Mouse (Mus musculus): Measurements from ENCODE around the gene Pfdn6. TPM values are rescaled to one million over a fixed set of nuclear protein-coding genes. Genes with fewer than 3 reads are reported as not detected.

Gene Pfdn6
- 50.2 TPM for polyA plus RNA-seq (2015; fragmentation: Illumina TruSeq; extraction: RNeasy Lipid Tissue Mini Kit (QIAGEN cat#74804); ENCODE audit: insufficient read depth, low replicate concordance)

GRCm38 (mm10) chr17:33940206-33940805 is at the start of gene Pfdn6, which contains the start of gene Wdr46:
Gene Pfdn6, minus strand, starts transcription at chr17:33940343.
Gene Wdr46, plus strand, starts transcription at chr17:33940660.

GRCm38 (mm10) chr17:33955555-33956214 is 15.5 kb upstream of the Pfdn6 start, which contains the start of the genes Vps52 and Rps18:
Gene Vps52, plus strand, starts transcription at chr17:33955812.
Gene Rps18, minus strand, starts transcription at chr17:33956001.

GRCm38 (mm10) chr17:33951021-33951946 is 11.1 kb upstream of the Pfdn6 start, which contains the start of gene B3galt4:
Gene B3galt4, minus strand, starts transcription at chr17:33951488.

GRCm38 (mm10) chr17:33929371-33930279 is 10.5 kb downstream of the Pfdn6 start, which contains the start of gene Rgl2:
Gene Rgl2, plus strand, starts transcription at chr17:33929543.

GRCm38 (mm10) chr17:33915671-33916250 is 24.4 kb downstream of the Pfdn6 start, which contains the start of the genes Tapbp and Zbtb22:
Gene Tapbp, plus strand, starts transcription at chr17:33915899.
Gene Zbtb22, plus strand, starts transcription at chr17:33915904.

GRCm38 (mm10) chr17:33909077-33909868 is 30.9 kb downstream of the Pfdn6 start, which contains the start of gene Daxx:
Gene Daxx, plus strand, starts transcription at chr17:33909414.

GRCm38 (mm10) chr17:33904835-33905234 is 35.3 kb downstream of the Pfdn6 start, which contains the start of gene Platr17:
Gene Platr17, plus strand, starts transcription at chr17:33905135.

GRCm38 (mm10) chr17:33890533-33891059 is 49.5 kb downstream of the Pfdn6 start, which contains the start of gene Kifc1:
Gene Kifc1, minus strand, starts transcription at chr17:33890661.

Other genes with a start within 250 kb of the Pfdn6 start
- 102 TPM for gene March2, start 221.7 kb downstream of the Pfdn6 start, polyA plus RNA-seq (2015; fragmentation: Illumina TruSeq; extraction: RNeasy Lipid Tissue Mini Kit (QIAGEN cat#74804); ENCODE audit: insufficient read depth, low replicate concordance)
- 65.7 TPM for gene Rab11b, start 179.8 kb downstream of the Pfdn6 start, polyA plus RNA-seq (2015; fragmentation: Illumina TruSeq; extraction: RNeasy Lipid Tissue Mini Kit (QIAGEN cat#74804); ENCODE audit: insufficient read depth, low replicate concordance)
- 11.1 TPM for gene Angptl4, start 158.5 kb downstream of the Pfdn6 start, polyA plus RNA-seq (2015; fragmentation: Illumina TruSeq; extraction: RNeasy Lipid Tissue Mini Kit (QIAGEN cat#74804); ENCODE audit: insufficient read depth, low replicate concordance)
- gene Kank3, start 129.8 kb downstream of the Pfdn6 start, polyA plus RNA-seq (2015; fragmentation: Illumina TruSeq; extraction: RNeasy Lipid Tissue Mini Kit (QIAGEN cat#74804); ENCODE audit: insufficient read depth, low replicate concordance) = 53.6 TPM
- 1,152 TPM for gene Rps28, start 115.8 kb downstream of the Pfdn6 start, polyA plus RNA-seq (2015; fragmentation: Illumina TruSeq; extraction: RNeasy Lipid Tissue Mini Kit (QIAGEN cat#74804); ENCODE audit: insufficient read depth, low replicate concordance)
- gene Ndufa7, start 115.8 kb downstream of the Pfdn6 start, polyA plus RNA-seq (2015; fragmentation: Illumina TruSeq; extraction: RNeasy Lipid Tissue Mini Kit (QIAGEN cat#74804); ENCODE audit: insufficient read depth, low replicate concordance) = 55.2 TPM
- 5.0 TPM for gene Cd320, start 97.3 kb downstream of the Pfdn6 start, polyA plus RNA-seq (2015; fragmentation: Illumina TruSeq; extraction: RNeasy Lipid Tissue Mini Kit (QIAGEN cat#74804); ENCODE audit: insufficient read depth, low replicate concordance)
- gene Gm7029, start 66.5 kb downstream of the Pfdn6 start, polyA plus RNA-seq (2015; fragmentation: Illumina TruSeq; extraction: RNeasy Lipid Tissue Mini Kit (QIAGEN cat#74804); ENCODE audit: insufficient read depth, low replicate concordance) = not detected
- gene Kifc1, start 49.7 kb downstream of the Pfdn6 start, polyA plus RNA-seq (2015; fragmentation: Illumina TruSeq; extraction: RNeasy Lipid Tissue Mini Kit (QIAGEN cat#74804); ENCODE audit: insufficient read depth, low replicate concordance) = 5.8 TPM
- 1.5 TPM for gene Platr17, start 35.2 kb downstream of the Pfdn6 start, polyA plus RNA-seq (2015; fragmentation: Illumina TruSeq; extraction: RNeasy Lipid Tissue Mini Kit (QIAGEN cat#74804); ENCODE audit: insufficient read depth, low replicate concordance)
- gene Daxx, start 30.9 kb downstream of the Pfdn6 start, polyA plus RNA-seq (2015; fragmentation: Illumina TruSeq; extraction: RNeasy Lipid Tissue Mini Kit (QIAGEN cat#74804); ENCODE audit: insufficient read depth, low replicate concordance) = 39.7 TPM
- gene Tapbp, start 24.4 kb downstream of the Pfdn6 start, polyA plus RNA-seq (2015; fragmentation: Illumina TruSeq; extraction: RNeasy Lipid Tissue Mini Kit (QIAGEN cat#74804); ENCODE audit: insufficient read depth, low replicate concordance) = 143 TPM
- gene Zbtb22, start 24.4 kb downstream of the Pfdn6 start, polyA plus RNA-seq (2015; fragmentation: Illumina TruSeq; extraction: RNeasy Lipid Tissue Mini Kit (QIAGEN cat#74804); ENCODE audit: insufficient read depth, low replicate concordance) = 10.6 TPM
- gene Rgl2, start 10.8 kb downstream of the Pfdn6 start, polyA plus RNA-seq (2015; fragmentation: Illumina TruSeq; extraction: RNeasy Lipid Tissue Mini Kit (QIAGEN cat#74804); ENCODE audit: insufficient read depth, low replicate concordance) = 55.9 TPM
- 6.0 TPM for gene Wdr46, start 317 bp upstream of the Pfdn6 start, polyA plus RNA-seq (2015; fragmentation: Illumina TruSeq; extraction: RNeasy Lipid Tissue Mini Kit (QIAGEN cat#74804); ENCODE audit: insufficient read depth, low replicate concordance)
- gene B3galt4, start 11.1 kb upstream of the Pfdn6 start, polyA plus RNA-seq (2015; fragmentation: Illumina TruSeq; extraction: RNeasy Lipid Tissue Mini Kit (QIAGEN cat#74804); ENCODE audit: insufficient read depth, low replicate concordance) = 4.4 TPM
- gene Vps52, start 15.5 kb upstream of the Pfdn6 start, polyA plus RNA-seq (2015; fragmentation: Illumina TruSeq; extraction: RNeasy Lipid Tissue Mini Kit (QIAGEN cat#74804); ENCODE audit: insufficient read depth, low replicate concordance) = 28.2 TPM
- 1,734 TPM for gene Rps18, start 15.7 kb upstream of the Pfdn6 start, polyA plus RNA-seq (2015; fragmentation: Illumina TruSeq; extraction: RNeasy Lipid Tissue Mini Kit (QIAGEN cat#74804); ENCODE audit: insufficient read depth, low replicate concordance)
- 3,352 TPM for gene H2-K1, start 60.0 kb upstream of the Pfdn6 start, polyA plus RNA-seq (2015; fragmentation: Illumina TruSeq; extraction: RNeasy Lipid Tissue Mini Kit (QIAGEN cat#74804); ENCODE audit: insufficient read depth, low replicate concordance)
- 10.5 TPM for gene Ring1, start 84.3 kb upstream of the Pfdn6 start, polyA plus RNA-seq (2015; fragmentation: Illumina TruSeq; extraction: RNeasy Lipid Tissue Mini Kit (QIAGEN cat#74804); ENCODE audit: insufficient read depth, low replicate concordance)
- 137 TPM for gene H2-Ke6, start 87.7 kb upstream of the Pfdn6 start, polyA plus RNA-seq (2015; fragmentation: Illumina TruSeq; extraction: RNeasy Lipid Tissue Mini Kit (QIAGEN cat#74804); ENCODE audit: insufficient read depth, low replicate concordance)
- 38.7 TPM for gene Slc39a7, start 91.3 kb upstream of the Pfdn6 start, polyA plus RNA-seq (2015; fragmentation: Illumina TruSeq; extraction: RNeasy Lipid Tissue Mini Kit (QIAGEN cat#74804); ENCODE audit: insufficient read depth, low replicate concordance)
- gene Rxrb, start 91.5 kb upstream of the Pfdn6 start, polyA plus RNA-seq (2015; fragmentation: Illumina TruSeq; extraction: RNeasy Lipid Tissue Mini Kit (QIAGEN cat#74804); ENCODE audit: insufficient read depth, low replicate concordance) = 24.2 TPM
- 0.94 TPM for gene Col11a2, start 99.1 kb upstream of the Pfdn6 start, polyA plus RNA-seq (2015; fragmentation: Illumina TruSeq; extraction: RNeasy Lipid Tissue Mini Kit (QIAGEN cat#74804); ENCODE audit: insufficient read depth, low replicate concordance)
- 69.0 TPM for gene H2-Oa, start 152.0 kb upstream of the Pfdn6 start, polyA plus RNA-seq (2015; fragmentation: Illumina TruSeq; extraction: RNeasy Lipid Tissue Mini Kit (QIAGEN cat#74804); ENCODE audit: insufficient read depth, low replicate concordance)
- 162 TPM for gene H2-DMa, start 179.2 kb upstream of the Pfdn6 start, polyA plus RNA-seq (2015; fragmentation: Illumina TruSeq; extraction: RNeasy Lipid Tissue Mini Kit (QIAGEN cat#74804); ENCODE audit: insufficient read depth, low replicate concordance)
- gene Brd2, start 182.3 kb upstream of the Pfdn6 start, polyA plus RNA-seq (2015; fragmentation: Illumina TruSeq; extraction: RNeasy Lipid Tissue Mini Kit (QIAGEN cat#74804); ENCODE audit: insufficient read depth, low replicate concordance) = 245 TPM
- gene H2-DMb2, start 203.0 kb upstream of the Pfdn6 start, polyA plus RNA-seq (2015; fragmentation: Illumina TruSeq; extraction: RNeasy Lipid Tissue Mini Kit (QIAGEN cat#74804); ENCODE audit: insufficient read depth, low replicate concordance) = 497 TPM
- gene H2-DMb1, start 212.7 kb upstream of the Pfdn6 start, polyA plus RNA-seq (2015; fragmentation: Illumina TruSeq; extraction: RNeasy Lipid Tissue Mini Kit (QIAGEN cat#74804); ENCODE audit: insufficient read depth, low replicate concordance) = 222 TPM
- 94.6 TPM for gene Tap1, start 247.2 kb upstream of the Pfdn6 start, polyA plus RNA-seq (2015; fragmentation: Illumina TruSeq; extraction: RNeasy Lipid Tissue Mini Kit (QIAGEN cat#74804); ENCODE audit: insufficient read depth, low replicate concordance)
- 164 TPM for gene Psmb9, start 247.4 kb upstream of the Pfdn6 start, polyA plus RNA-seq (2015; fragmentation: Illumina TruSeq; extraction: RNeasy Lipid Tissue Mini Kit (QIAGEN cat#74804); ENCODE audit: insufficient read depth, low replicate concordance)

All from spleen, adult 10 weeks (tissue).